Comparison of ENCODE assay signal across 8 mouse cellular contexts in genomic region chr13:67728106-67728505, GRCm38 (mm10). TPM values are rescaled to one million over a fixed set of nuclear protein-coding genes. Genes with fewer than 3 reads are reported as not detected.
DNase-seq lines count a peak whose midpoint lies in the region; ATAC-seq lines count a peak whose summit lies in the region.

No protein-coding gene starts in this region.

- no peak overlapping the region for H3K27ac ChIP-seq in lung, embryonic 16.5 days (ENCODE audit: low read length)
- H3K27ac ChIP-seq in limb, embryonic 13.5 days = no peak overlapping the region
- no peak overlapping the region for H3K27ac ChIP-seq in stomach, embryonic 14.5 days (ENCODE audit: low read length)

- peaks cover 2% of the 10 kb centered on the region for H3K4me1 ChIP-seq in lung, embryonic 16.5 days (replicated peaks; ENCODE audit: control insufficient read depth, insufficient read depth, low read length)
- H3K4me1 ChIP-seq in limb, embryonic 13.5 days = peaks cover 17% of the 10 kb centered on the region
- H3K4me1 ChIP-seq in stomach, embryonic 14.5 days (ENCODE audit: control insufficient read depth, insufficient read depth, low read length) = 0 out of 2 replicates have a peak, but pooled peaks cover 3% of the 10 kb centered on the region

- no peak overlapping the region; the same call in 1 of the 2 replicates for H3K9ac ChIP-seq in lung, embryonic 16.5 days (ENCODE audit: low read length)
- H3K9ac ChIP-seq in limb, embryonic 13.5 days = no peak overlapping the region
- H3K9ac ChIP-seq in stomach, embryonic 14.5 days (replicated peaks; ENCODE audit: low read depth, low read length) = peak overlapping the region; percentile 67; the same call in 1 of the 2 replicates

- peak overlapping the region; percentile 69; the same call in 1 of the 2 replicates for H3K4me3 ChIP-seq in lung, embryonic 16.5 days (ENCODE audit: low read length)
- H3K4me3 ChIP-seq in limb, embryonic 13.5 days = peak overlapping the region; percentile 59
- H3K4me3 ChIP-seq in stomach, embryonic 14.5 days (ENCODE audit: low read depth, low read length) = peak overlapping the region; percentile 52

- no peaks in the 10 kb centered on the region for H3K36me3 ChIP-seq in lung, embryonic 16.5 days (ENCODE audit: control insufficient read depth, insufficient read depth, low read length)
- H3K36me3 ChIP-seq in limb, embryonic 13.5 days = no peaks in the 10 kb centered on the region
- no peaks in the 10 kb centered on the region for H3K36me3 ChIP-seq in stomach, embryonic 14.5 days (ENCODE audit: control insufficient read depth, insufficient read depth, low read length)

- DNase-seq in adrenal gland, postnatal 14 days = peak; percentile 5
- no peak for DNase-seq in adrenal gland, postnatal 4 days (ENCODE audit: low spot score in 2 of 2)
- no peak for DNase-seq in lung, postnatal 14 days
- no peak for DNase-seq in cerebellum, adult 9-11 months
- no peak for DNase-seq in embryo, embryonic 11 days

- 75% methylated on average over 1 of the region's 1 CpGs for WGBS in lung, embryonic 16.5 days
- 75% methylated on average over 1 of the region's 1 CpGs for WGBS in limb, embryonic 13.5 days
- 67% methylated on average over 1 of the region's 1 CpGs for WGBS in stomach, embryonic 14.5 days

- no peak for ATAC-seq in lung, embryonic 16.5 days (ENCODE audit: low read depth)
- ATAC-seq in limb, embryonic 13.5 days (ENCODE audit: low FRiP score, low read depth) = no peak
- ATAC-seq in stomach, embryonic 14.5 days (ENCODE audit: insufficient number of reproducible peaks, insufficient read depth, low FRiP score, low read depth) = no peak

- peak overlapping the region; percentile 67 for H3K4me2 ChIP-seq in lung, embryonic 16.5 days (ENCODE audit: low read depth, low read length)
- H3K4me2 ChIP-seq in limb, embryonic 13.5 days (replicated peaks) = peak overlapping the region; percentile 67
- H3K4me2 ChIP-seq in stomach, embryonic 14.5 days (replicated peaks; ENCODE audit: low read depth, low read length) = peak overlapping the region; percentile 47

- no peaks in the 10 kb centered on the region for H3K9me3 ChIP-seq in lung, embryonic 16.5 days (ENCODE audit: control insufficient read depth, low read length)
- no peaks in the 10 kb centered on the region for H3K9me3 ChIP-seq in limb, embryonic 13.5 days
- H3K9me3 ChIP-seq in stomach, embryonic 14.5 days (ENCODE audit: control insufficient read depth, low read depth, low read length) = no peaks in the 10 kb centered on the region

- H3K27me3 ChIP-seq in lung, embryonic 16.5 days (ENCODE audit: control insufficient read depth, insufficient read depth, low read depth, low read length) = no peaks in the 10 kb centered on the region
- no peaks in the 10 kb centered on the region for H3K27me3 ChIP-seq in limb, embryonic 13.5 days
- no peaks in the 10 kb centered on the region for H3K27me3 ChIP-seq in stomach, embryonic 14.5 days (ENCODE audit: control insufficient read depth, insufficient read depth, low read length)

RNA-seq across cellular contexts. Expression of gene Zfp65, which starts 0.9 kb away (rescaled TPM):
- total RNA-seq in adrenal gland, postnatal 14 days (2021) = 8.1 and 14.6 TPM in 2 replicates
- 10 to 100 TPM; 12.8 to 12.9 TPM for total RNA-seq in adrenal gland, postnatal 4 days (2021)
- polyA plus RNA-seq in lung, embryonic 16.5 days (2015; fragmentation: Nextera tagmentation; extraction: Ambion mirVana) = 5.6 and 6.8 TPM in 2 replicates
- 8.0 and 8.1 TPM in 2 replicates for polyA plus RNA-seq in limb, embryonic 13.5 days (2015; fragmentation: Nextera tagmentation; extraction: Ambion mirVana)
- polyA plus RNA-seq in stomach, embryonic 14.5 days (2014; fragmentation: Nextera tagmentation; extraction: Ambion mirVana) = 3.5 and 5.0 TPM in 2 replicates

RNA-seq across cellular contexts. Expression of gene Zfp85, which starts 26.9 kb away (rescaled TPM):
- total RNA-seq in adrenal gland, postnatal 14 days (2021) = 4.0 and 4.8 TPM in 2 replicates
- 1 to 10 TPM; 8.3 TPM for total RNA-seq in adrenal gland, postnatal 4 days (2021)
- 6.7 and 7.2 TPM in 2 replicates for polyA plus RNA-seq in lung, embryonic 16.5 days (2015; fragmentation: Nextera tagmentation; extraction: Ambion mirVana)
- 7.3 TPM in 2 replicates for polyA plus RNA-seq in limb, embryonic 13.5 days (2015; fragmentation: Nextera tagmentation; extraction: Ambion mirVana)
- polyA plus RNA-seq in stomach, embryonic 14.5 days (2014; fragmentation: Nextera tagmentation; extraction: Ambion mirVana) = 4.7 and 6.0 TPM in 2 replicates

RNA-seq across cellular contexts. Expression of gene Zfp738, which starts 41.2 kb away (rescaled TPM):
- total RNA-seq in adrenal gland, postnatal 14 days (2021) = 8.4 and 11.7 TPM in 2 replicates
- total RNA-seq in adrenal gland, postnatal 4 days (2021) = 10 to 100 TPM; 15.9 to 17.5 TPM
- 11.6 and 12.9 TPM in 2 replicates for polyA plus RNA-seq in lung, embryonic 16.5 days (2015; fragmentation: Nextera tagmentation; extraction: Ambion mirVana)
- polyA plus RNA-seq in limb, embryonic 13.5 days (2015; fragmentation: Nextera tagmentation; extraction: Ambion mirVana) = 14.8 and 16.8 TPM in 2 replicates
- 12.3 and 13.6 TPM in 2 replicates for polyA plus RNA-seq in stomach, embryonic 14.5 days (2014; fragmentation: Nextera tagmentation; extraction: Ambion mirVana)

RNA-seq across cellular contexts. Expression of gene Zfp493, which starts 51.4 kb away (rescaled TPM):
- total RNA-seq in adrenal gland, postnatal 14 days (2021) = 2.3 and 2.9 TPM in 2 replicates
- total RNA-seq in adrenal gland, postnatal 4 days (2021) = 1 to 10 TPM; 2.4 to 2.8 TPM
- 2.2 and 2.6 TPM in 2 replicates for polyA plus RNA-seq in lung, embryonic 16.5 days (2015; fragmentation: Nextera tagmentation; extraction: Ambion mirVana)
- 2.8 and 3.0 TPM in 2 replicates for polyA plus RNA-seq in limb, embryonic 13.5 days (2015; fragmentation: Nextera tagmentation; extraction: Ambion mirVana)
- 2.7 and 3.5 TPM in 2 replicates for polyA plus RNA-seq in stomach, embryonic 14.5 days (2014; fragmentation: Nextera tagmentation; extraction: Ambion mirVana)
